Mouse (Mus musculus) heart, adult 2 months (tissue): ENCODE measurements around the gene Ino80e.

ENCODE experiments used
- CTCF ChIP-seq: fragments of 200-600 bp; IDR thresholded peaks from 2 replicates; pipeline ENCODE4 v1.8.1; 2022; ENCODE audit warnings: antibody characterized with exemption, mild to moderate bottlenecking, moderate library complexity
- EP300 ChIP-seq: fragments of 200-500 bp; IDR thresholded peaks from 2 replicates; pipeline ENCODE4 v1.6.1; 2011; ENCODE audit warnings: low read depth, low read length, control low read depth; ENCODE audit not compliant: insufficient read depth

- TF ChIP-seq EP300 (no peak; the same call in 1 of the 2 replicates), CTCF (peak; percentile 67)
These were observed 26.7 kb upstream of the Ino80e start for GRCm38 (mm10) chr7:126888852-126889251.
